Mouse (Mus musculus) retina, adult 2 months (tissue): Measurements from ENCODE around the gene Ctnnd2.
A peak's percentile ranks its signal among the peaks of the same experiment; 100 is the strongest.

Source experiments
- DNase-seq: peaks from one replicate; pipeline ENCODE4 v3.0.0-alpha.2; 2012; ENCODE audit warnings: low read depth, low spot score

Ctnnd2 gene

DNA sequence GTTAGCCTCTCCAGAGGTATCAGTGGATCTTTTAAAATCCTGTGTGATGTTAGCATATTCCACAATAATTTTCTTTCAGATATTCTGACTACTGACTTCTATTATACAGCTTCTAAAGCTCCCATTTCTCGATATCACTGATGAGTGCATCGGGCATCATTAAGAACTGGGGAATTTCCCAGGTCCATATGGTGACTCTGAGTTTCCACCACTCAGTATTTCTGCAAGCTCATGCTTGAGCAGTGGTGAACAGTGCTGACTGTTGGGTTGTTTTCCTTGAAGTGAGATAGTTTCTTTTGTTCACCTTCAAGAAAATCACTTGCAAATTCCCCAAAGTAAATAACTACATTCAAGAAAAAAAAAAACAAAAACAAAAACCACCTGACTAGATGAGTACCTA lies 542.4 kb downstream of the Ctnnd2 start:
- DNase-seq: no peak

DNA sequence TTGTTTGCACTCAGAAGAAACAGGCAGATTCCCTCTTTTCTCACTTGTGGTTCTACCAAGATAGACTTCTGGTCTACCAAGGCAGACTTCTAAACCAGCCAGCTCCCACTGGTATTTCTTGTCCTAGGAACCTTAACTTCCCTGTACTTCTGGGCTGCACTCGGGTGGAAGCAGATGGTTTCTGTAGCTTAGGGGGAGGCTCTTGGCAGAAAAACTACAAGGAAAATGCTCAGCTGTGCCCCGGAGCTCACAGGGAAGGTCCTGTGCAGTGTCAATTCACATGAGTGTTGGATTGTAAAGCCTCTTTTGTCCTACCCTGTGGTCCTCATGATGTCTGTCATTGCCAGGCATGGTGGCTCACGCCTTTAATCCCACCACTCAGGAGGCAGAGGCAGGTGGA lies 546.4 kb downstream of the Ctnnd2 start:
- no peak for DNase-seq

DNA sequence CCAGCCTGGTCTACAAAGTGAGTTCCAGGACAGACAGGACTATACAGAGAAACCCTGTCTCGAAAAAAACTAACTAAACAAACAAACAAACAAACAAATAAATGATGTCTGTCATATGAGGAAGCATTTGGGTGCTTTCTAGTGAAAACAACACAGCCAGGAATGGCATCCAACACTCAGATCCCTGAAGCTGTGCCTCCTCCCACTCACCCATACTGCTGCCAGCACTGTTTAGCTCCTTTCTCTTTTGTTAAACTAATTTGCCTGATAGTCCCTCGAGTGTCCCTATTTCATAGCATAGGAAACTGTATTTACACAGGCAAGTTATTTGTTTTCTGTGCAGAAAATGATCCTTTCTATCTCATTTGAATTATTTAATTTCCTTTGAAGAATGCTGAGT lies 546.8 kb downstream of the Ctnnd2 start:
- DNase-seq: no peak

DNA sequence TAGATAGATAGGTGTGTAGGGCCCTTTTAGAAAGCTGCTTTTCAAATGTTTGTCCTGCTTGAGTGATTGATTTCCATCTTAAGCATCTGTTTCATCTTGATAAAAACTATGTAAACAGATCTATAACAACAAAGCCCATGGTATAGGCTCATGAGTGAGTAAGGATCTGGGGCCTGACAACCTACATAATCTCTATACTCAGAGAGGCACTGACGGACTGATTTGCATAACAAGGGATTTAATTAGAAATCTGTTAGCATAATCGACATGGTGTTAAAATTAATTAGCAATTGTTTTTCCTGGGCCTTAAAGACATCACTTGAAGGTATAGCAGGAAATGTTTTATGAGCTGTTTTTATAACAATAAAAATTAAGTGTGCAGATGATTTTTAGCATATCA lies 548.7 kb downstream of the Ctnnd2 start:
- no peak for DNase-seq

DNA sequence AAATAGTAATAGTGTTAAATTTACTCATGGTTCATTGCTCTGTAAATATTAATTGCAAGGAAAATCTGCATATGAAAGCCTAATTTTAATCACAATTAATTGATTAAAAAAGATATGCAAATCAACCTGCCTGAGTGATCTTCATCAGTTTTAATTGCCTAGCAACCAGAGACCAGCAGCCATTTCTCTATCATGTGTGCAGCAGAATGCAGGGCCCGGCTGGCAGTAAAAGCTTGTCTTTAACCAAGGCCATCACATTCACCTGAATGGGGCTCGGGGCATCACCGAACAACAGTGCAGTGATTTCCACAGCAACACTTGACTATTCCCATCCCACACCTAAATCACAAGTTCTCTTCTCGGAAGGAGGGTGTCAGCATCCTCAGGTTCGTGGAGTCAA lies 553.7 kb downstream of the Ctnnd2 start:
- DNase-seq: no peak

DNA sequence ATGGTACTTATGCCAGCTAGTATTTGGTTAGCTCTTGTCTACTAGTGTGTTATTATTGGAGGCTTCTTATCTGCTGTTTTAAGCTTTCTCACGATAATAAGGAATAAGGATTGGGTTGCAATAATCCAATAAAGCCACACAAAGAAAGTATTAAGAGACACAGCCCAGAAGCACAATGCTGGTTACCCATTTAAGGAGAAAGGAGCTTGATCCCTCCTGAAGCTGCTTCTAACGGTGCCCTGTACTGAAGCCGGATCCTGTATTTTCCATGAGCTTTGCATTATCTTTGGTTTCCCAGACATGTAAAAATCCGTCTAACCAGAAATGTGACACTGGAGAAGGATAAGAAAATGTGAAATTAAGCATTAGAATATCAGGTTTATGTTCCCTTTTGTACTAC lies 565.8 kb downstream of the Ctnnd2 start:
- no peak for DNase-seq

DNA sequence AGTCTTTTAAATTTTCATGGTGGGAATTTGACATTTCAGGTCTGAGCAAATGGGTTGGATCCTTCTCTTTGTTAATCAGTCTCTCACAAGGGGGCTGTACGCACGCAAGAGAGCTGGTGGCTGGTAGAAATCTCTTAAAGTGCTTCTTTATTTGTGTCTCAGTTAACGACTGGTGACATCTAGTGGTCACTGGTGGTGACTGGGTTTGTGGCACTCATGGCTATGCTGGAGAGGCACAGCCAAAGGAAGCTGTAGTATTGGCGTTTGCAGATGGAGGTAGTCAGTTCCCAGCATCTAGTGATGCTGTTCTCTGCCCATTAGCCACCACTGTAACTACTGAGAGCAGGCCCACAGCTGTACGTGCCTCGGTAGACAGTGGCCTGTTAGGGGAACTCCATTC lies 568.3 kb downstream of the Ctnnd2 start:
- DNase-seq: peak; percentile 41

DNA sequence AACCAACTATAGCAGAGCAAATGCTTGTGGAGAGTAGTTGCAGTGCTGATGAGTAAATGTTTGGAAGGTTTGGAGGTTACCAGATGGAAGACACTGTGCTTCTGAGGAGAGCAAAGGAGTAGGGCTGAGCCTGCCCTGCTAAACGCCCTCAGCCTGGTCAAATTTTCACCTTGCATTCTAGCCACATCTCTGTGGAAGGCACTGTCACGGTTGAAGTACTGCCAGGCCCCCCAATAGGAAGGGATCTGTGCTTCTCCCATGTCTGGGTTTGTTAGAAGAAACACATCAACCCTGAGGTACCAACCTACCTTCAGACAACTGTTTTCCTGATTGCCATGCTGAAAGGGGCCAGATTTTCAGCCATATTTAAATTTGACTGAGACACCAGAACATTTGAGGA lies 585.6 kb downstream of the Ctnnd2 start:
- DNase-seq: no peak

DNA sequence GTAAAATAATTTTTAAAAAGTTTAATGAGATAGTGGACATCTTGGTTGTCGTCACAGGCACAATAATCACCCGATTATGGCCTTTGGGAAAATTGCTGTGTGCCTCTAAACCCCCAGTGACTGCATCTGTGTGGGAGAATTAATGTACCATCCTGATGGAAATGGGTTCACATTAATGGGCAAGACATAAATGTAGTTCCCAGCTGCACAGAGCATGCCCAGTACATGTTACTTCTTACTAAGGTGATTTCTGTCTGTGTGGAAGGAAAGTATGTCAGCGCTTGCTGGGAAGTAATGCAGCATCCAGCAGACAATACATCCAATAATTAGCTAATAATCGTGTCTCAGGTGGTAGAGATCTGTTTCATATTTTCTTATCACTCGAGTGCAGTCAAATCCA lies 589.8 kb downstream of the Ctnnd2 start:
- no peak for DNase-seq

DNA sequence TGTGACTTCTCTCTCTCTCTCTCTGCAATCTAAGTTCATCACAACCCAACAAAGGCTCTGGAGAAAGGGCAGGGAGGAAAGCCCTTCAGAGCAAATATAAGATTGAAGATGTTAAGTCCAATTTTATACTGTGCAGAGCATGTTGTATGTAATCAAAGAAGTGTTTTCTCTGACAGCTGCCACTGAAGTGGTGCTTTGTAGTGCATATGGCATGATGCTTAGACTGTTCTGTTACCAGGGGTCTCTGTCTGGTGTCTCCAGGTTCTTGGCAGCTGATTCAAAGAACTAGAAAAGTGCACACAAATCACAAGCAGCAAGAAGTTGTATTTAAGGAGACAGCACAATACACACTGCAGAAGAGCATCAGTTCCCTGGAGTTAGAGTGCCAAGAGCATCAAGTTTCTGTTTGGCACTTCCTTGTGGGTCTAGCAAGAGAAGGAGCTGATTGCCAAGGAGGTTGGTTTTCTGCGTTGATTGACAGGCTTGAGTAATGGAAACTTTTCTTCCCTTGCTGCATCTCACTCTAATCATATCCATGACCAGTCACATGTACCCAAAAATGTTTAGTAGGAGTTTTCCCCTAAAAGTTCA lies 590.4 kb downstream of the Ctnnd2 start:
- DNase-seq: no peak

DNA sequence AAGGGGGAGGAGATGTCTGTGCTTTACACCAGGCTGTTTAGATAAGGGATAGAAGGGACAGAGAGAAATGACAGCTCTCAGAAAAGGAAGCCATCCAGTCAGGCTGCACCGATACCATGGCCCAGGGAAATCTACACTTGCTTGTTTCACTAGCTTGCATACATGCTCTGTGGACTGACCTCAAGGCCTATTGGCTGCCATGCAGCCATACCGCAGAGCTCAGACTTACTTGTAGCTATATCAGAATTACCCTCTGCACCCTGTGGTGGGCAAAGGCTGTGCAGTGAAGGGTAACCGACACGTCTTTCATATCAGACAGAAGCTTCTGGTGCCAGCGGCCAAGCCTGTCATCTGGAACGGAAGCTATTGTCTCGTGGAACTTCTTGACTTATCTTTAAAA lies 604.5 kb downstream of the Ctnnd2 start:
- no peak for DNase-seq

DNA sequence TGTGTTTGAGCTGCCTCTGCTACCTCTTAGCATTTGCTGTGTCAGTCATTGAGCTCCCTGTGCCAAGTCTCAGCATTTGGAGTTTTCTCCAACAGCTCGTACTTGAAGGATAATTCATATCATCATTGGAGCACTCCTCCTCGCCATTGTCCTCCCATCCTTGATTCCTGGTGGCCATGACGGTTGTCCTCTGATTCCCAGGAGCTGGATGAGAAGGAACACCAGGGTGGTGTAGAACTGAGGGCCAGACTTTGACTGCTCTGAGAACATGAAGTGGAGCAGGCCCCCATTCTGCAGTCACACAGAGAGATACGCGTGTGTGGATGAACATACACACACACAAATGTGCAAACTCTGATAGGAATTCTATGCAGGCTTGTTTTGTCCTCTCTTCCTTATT lies 605.4 kb downstream of the Ctnnd2 start:
- DNase-seq: no peak

DNA sequence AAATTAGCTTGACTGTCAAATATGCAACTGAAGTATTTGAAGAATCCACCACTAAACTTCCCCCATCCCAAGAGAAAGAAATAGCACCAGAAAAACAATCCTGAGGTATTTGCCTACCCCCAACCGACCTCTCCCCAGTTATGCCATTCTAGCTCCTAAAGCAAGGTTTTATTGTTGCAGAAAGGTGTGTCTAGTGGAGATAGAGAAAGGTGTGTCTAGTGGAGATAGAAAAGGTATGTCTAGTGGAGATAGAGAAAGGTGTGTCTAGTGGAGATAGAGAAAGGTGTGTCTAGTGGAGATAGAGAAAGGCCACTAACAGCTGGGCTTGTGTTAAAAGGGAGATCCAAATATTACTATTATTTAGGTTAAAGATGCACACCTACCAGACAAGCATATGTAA lies 607.5 kb downstream of the Ctnnd2 start:
- no peak for DNase-seq

DNA sequence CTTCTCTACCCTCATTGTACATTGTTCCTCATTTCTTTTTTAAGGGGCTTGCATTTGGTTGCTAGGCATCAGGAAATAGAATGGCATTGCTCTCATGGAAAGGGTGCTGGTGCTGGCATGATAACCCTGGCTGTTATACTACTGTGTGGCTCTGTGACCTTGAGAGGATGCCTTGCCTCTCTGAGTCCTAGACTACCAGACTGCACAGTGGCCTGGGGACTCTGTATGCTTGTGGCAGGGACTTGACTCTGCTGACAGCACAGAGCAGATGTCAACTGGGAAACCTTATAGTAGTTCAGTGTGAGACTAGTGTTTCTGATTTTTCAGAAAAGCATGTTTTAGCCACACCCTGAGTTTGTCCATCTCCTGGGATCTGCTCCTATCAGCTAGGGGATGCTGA lies 608.6 kb downstream of the Ctnnd2 start:
- no peak for DNase-seq

DNA sequence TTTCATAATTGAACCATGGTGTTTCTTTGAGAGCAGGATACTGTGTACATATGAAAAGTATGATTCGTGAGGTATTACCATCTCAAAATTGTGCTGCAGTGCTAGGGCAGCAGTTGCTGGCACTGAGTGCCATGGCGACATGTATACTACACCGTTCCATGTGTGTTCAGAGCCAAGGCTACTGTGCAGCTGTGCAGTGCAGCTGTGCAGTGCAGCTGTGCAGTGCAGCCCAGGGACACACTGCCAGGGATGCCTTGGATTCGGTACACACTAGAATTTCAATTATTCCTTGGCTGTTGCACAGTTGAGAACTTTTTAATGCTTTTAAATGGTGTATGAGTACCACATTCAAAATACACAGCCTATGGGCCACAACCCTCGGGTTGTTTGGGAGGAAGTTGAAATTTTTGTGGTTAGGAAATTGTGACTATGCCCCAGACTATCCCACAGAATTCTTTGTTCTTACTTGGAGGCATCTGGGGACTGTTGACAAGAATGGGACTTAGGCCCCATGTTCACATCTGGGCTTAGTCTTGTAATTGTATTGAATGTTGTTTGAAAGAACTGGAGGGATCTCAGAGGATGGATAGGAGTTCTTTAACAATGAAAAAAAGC lies 613.4 kb downstream of the Ctnnd2 start:
- no peak for DNase-seq

DNA sequence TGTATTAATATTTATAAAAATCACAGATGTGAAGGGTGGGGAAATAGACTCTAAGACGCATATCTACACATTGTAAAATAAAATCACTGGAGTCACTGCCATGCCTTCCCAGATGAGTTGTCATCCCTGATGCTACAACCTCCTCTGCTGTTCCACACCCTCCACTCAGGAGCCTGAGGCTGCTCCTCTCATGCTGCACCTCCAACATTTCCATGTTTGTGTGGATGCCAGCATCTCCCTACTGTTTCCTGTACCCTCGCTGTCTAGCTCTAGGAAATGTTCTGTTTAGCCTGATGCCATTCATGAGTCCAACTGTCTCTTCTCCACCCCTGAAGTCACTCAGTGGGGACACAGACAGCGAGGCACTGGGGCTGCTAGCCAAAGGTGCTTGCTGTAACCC lies 620.9 kb downstream of the Ctnnd2 start:
- no peak for DNase-seq

DNA sequence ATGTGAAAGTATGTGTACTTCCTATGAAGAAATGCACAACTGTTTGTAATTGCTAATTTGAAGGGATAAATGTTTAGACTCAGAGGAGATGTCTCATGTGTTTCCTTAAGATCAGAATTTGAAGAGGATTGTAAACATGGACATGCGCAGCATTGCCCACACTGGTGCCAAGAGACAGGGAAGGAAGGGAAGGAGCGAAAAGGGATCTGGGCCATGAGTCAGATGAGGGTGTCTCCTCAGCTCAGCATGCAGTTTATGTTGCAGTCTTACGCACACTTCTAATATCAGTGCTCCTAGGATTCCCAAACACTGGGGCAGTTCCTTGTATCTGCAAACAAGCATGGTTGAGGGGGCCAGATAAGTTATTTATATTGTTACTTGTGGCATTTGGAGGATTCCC lies 623.3 kb downstream of the Ctnnd2 start:
- no peak for DNase-seq

DNA sequence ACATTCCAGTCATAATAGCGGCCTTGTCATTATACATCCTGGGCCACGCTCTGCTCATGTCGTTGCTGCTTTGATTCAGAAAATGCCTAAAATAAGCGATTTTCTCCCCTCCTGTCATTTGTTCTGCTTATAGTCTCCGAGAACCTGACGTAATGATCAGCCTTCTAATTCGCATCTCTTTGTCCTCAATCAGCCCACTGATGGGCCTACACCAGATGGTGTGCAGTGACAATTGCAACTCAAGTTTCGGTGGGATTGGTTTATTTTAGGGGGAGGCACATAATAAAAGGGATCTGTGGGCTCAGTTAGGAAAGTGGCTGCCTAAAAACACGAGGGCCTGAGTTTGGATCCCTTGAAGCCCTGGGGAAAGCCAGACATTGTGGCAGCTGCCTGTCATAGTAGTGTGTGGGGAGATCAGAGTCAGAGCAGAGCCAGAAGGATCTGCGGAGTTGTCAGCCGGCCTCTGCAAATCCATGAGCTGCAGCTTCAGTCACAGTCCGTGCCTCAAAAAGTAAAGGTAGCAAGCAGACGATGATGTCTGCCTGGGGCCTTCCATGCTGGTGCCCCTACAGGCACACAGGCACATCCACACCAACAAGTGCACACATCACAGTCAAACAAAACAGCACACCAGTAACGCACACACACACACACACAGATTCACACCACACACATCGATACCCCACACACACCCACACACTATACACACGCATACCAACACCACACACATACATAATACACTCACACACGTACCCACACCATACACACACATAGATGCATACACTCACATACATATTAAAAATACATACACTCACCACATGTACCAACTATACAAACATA lies 655.3 kb downstream of the Ctnnd2 start:
- no peak for DNase-seq

DNA sequence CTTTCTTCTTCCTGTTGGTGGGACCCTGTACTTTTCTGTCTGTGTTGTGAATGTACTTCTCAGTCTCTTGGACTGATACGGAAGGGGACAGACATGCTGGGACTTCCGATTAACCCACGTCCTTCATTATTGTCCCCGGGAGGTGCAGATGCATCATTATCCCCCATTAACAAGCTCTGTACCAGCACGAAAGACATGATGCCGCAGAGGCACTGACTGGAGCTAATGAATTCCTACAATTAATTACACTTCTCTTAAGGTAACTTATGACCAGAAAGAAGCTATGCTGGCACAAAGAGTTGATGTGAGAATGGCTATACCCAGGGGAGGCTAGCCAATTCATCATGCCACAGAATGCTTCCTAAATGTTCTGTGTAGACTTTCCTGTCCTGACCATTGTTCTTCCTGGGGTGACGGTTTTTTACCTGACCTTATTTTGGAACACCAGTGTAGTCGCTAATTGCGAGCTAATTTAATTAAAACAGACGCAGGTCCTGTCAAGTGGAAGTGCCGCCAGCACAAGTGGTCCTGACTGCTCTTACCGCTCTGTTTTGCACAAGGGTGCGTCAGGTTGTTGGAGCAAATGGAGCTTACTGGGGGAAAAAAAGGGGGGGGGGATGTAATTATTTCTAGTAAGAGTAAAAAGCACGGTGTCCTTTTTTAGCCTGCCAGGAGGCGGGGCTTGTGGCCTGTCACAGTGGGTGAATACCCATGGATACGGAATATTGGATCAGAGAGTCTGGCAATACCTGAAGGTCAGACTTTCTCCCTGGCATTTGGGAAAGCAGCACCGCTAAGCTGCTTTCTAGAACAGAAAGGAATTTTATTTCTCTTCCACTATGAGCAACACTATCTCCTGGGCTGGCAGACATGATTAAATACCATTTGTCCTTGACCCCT lies 685.1 kb downstream of the Ctnnd2 start:
- no peak for DNase-seq

DNA sequence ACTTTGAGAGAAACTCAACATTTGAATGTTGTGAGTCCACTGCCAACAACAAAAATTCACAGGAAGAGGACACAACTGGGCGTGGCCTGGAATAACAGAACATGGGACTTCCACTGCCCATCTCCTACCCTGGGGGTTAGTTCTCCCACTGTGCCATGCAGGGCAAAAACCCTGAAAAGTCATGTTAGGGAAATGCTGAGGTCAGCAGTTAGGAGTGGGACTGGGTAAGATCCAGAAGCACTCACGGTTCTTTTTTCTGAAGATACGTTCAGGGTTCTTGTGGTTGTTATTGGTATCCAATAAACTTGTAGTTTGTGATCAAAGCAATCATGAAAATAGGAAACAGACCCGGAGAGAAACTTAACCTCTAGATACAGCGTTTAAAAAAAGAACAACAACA lies 695.0 kb downstream of the Ctnnd2 start:
- DNase-seq: no peak

DNA sequence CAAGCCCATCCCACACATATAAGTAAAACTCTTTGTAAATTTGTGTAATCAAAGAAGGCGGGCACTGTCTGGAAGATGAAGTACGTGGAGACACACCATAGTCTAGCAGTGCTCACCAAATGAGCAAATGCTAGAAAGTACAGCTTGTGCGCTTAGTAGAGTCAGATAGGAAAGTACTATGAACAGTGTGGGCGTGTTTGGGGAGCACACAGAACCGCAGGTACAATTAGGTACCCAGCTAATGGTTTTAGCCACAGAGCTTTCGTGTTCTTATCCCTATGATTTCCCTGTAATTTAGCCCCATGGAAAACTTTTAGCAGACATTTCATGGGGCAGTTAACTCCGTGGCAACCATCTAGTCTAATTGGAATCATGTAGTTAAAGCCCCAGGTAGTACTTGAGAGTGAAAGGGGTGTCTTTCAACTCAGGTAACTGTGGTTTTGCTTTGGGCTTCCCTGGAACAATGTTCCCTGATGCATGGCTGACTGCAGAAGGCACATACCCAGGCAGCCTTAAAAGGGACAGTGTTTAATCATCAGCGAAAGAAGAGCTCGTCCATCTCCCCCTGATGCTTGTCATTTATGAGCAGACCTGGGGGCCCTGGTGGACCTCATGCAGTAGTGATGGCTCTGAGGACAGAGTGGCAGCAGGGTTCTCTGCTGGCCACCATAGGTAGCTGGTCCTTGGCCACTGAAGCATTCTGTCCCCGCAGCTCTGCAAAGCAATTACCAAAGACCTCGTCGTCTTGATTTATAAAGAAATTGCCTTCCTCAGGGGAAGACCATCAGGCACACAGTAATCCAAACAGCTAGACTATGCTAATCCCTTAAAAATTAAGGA lies 697.5 kb downstream of the Ctnnd2 start:
- DNase-seq: no peak
